Mouse (Mus musculus) macrophage (primary cell): ENCODE measurements around the gene Omt2b. TPM values are rescaled to one million over a fixed set of nuclear protein-coding genes. Genes with fewer than 3 reads are reported as not detected.

Experiments used
- polyA plus RNA-seq: library from polyadenylated mRNA; stranded (reverse); fragments of 250-400 nt; gene quantifications from 3 replicates; pipeline ENCODE4 v1.2.4, GENCODE M21; 2018; ENCODE audit warnings: inconsistent platforms

The Omt2b gene
- polyA plus RNA-seq, 1 experiment from 2014 or later: not detected

Other genes with a start within 250 kb of the Omt2b start
- 20.7 to 20.8 TPM (median 20.8 TPM) in 3 replicates for gene Fbxo9, start 218.5 kb upstream of the Omt2b start, polyA plus RNA-seq
- 4.0 to 7.3 TPM (median 5.4 TPM) in 3 replicates for gene Ick, start 218.4 kb upstream of the Omt2b start, polyA plus RNA-seq
- gene Gsta4, start 144.8 kb upstream of the Omt2b start, polyA plus RNA-seq: not detected in 3 replicates
- gene Gsta1, start 96.9 kb upstream of the Omt2b start, polyA plus RNA-seq: not detected in 3 replicates
- gene Gm3776, start 70.5 kb upstream of the Omt2b start, polyA plus RNA-seq: not detected in 3 replicates
- not detected in 3 replicates for gene Gm10639, start 37.7 kb upstream of the Omt2b start, polyA plus RNA-seq
- gene Omt2a, start 12.8 kb upstream of the Omt2b start, polyA plus RNA-seq: not detected in 3 replicates
- not detected in 3 replicates for gene Gsta2, start 28.2 kb downstream of the Omt2b start, polyA plus RNA-seq
- not detected in 3 replicates for gene Dppa5a, start 40.6 kb downstream of the Omt2b start, polyA plus RNA-seq
- gene Ooep, start 51.1 kb downstream of the Omt2b start, polyA plus RNA-seq: not detected in 3 replicates
- gene Ddx43, start 68.2 kb downstream of the Omt2b start, polyA plus RNA-seq: not detected in 3 replicates
- 7.4 to 14.0 TPM (median 7.6 TPM) in 3 replicates for gene Cgas, start 115.6 kb downstream of the Omt2b start, polyA plus RNA-seq
- gene Mto1, start 120.6 kb downstream of the Omt2b start, polyA plus RNA-seq: 14.3 to 17.0 TPM (median 16.3 TPM) in 3 replicates
- not detected in 3 replicates for gene Gm17324, start 121.2 kb downstream of the Omt2b start, polyA plus RNA-seq
- 6,779 to 7,082 TPM (median 6,969 TPM) in 3 replicates for gene Eef1a1, start 161.6 kb downstream of the Omt2b start, polyA plus RNA-seq